Mouse (Mus musculus) neutrophil, adult 59 days (primary cell): ENCODE measurements around the gene Olfr1234. TPM values are rescaled to one million over a fixed set of nuclear protein-coding genes. Genes with fewer than 3 reads are reported as not detected.

Source experiments
- total RNA-seq, 2 experiments: library from RNA; stranded (reverse); gene quantifications; 1 replicate in 1 of 2; 2 replicates in 1 of 2; pipeline ENCODE4 v1.2.4; 2023

Gene Olfr1234
- total RNA-seq, result not detected

DNA sequence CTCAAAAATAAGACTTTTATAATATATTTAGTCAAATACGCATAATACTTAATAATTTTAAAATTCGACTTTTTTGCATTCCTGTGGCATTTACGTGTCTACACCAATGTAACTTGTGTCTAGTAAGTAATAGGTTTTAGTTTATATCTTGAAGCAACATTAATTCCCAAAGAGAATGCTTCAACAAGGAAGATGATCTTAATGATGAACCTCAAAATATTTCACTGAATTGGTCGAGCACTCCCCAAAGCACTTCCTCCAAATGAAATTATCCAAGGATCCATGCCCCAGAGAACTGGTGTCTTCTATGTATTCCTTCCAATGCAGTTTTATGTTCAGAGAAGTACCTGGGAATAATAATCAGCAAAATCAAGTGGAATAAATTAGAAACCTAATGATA lies at the start of gene Olfr1234:
TSS of gene Olfr1234 (minus strand) at position 101 of the 400 bp plus-strand sequence.

DNA sequence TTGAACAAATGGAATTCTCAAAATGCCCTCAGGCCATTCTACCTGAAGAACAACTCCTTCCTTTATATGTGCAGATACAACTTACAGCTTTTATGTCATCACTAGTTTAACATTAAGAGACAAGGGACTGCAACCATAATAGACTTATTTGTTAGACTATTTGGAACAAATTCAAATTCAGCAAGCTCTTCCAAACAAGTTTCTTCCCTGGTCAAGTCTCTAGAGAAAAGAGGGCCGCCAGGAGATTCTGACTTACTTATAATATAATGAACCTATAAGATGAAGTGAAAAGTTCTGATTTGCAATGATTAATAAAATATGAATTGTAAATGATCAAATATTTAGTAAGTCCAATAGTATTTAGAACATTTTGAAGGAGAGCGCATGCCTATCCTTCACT lies 44.9 kb upstream of the Olfr1234 start, which contains the start of gene Olfr1238:
TSS of gene Olfr1238 (minus strand) at position 101 of the 400 bp plus-strand sequence.

DNA sequence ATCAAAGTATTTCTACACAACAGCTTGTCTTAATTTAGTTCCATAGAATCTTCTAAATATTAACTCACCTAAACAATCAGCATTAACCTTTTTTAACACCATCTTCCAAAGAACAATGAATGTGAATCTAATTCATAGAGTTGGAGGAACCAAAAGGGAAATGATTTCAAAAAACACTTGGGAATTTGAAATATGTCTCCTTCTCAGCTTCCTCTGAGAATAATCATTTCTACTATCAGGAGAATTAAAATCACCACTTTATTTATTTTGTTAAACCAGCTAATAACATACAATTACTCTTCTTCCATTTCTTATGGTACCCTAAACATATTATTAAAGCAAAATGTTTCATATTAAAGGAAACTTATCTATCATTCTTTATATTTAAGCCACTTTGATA lies 22.4 kb downstream of the Olfr1234 start, which contains the start of gene Olfr1233:
TSS of gene Olfr1233 (minus strand) at position 101 of the 400 bp plus-strand sequence.

DNA sequence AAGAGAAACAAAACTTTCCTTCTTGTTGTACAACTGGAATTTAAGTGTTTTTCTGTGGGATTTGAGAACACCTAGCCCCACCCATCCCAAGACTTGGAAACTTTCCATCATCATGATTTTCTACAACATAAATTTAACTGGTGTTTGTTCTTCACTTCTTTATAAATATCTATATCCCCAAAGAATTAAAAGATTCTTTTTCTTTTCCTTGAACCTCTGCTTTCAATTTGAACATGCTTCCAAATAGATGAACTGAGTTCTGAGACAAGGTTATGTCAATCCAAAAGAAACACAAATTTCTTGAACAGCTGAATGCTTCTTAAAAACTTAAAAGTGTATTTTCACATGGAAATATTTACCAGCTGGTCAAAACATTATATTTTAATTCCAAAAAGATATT lies 35.1 kb downstream of the Olfr1234 start, which contains the start of gene Olfr1232:
TSS of gene Olfr1232 (minus strand) at position 101 of the 400 bp plus-strand sequence.

Other genes starting within 250 kb of the Olfr1234 start
- gene Olfr1221, start 247.6 kb downstream of the Olfr1234 start, total RNA-seq, result not detected
- not detected for gene Olfr1222, start 231.8 kb downstream of the Olfr1234 start, total RNA-seq
- not detected for gene Olfr1223, start 213.3 kb downstream of the Olfr1234 start, total RNA-seq
- gene Olfr1224-ps1, start 200.8 kb downstream of the Olfr1234 start, total RNA-seq, result not detected
- not detected for gene Olfr1225, start 190.2 kb downstream of the Olfr1234 start, total RNA-seq
- not detected for gene Olfr1226, start 164.8 kb downstream of the Olfr1234 start, total RNA-seq
- not detected for gene Olfr1228, start 110.8 kb downstream of the Olfr1234 start, total RNA-seq
- gene Olfr1229, start 76.9 kb downstream of the Olfr1234 start, total RNA-seq, result not detected
- gene Olfr1230, start 67.6 kb downstream of the Olfr1234 start, total RNA-seq, result not detected
- gene Olfr1231, start 57.8 kb downstream of the Olfr1234 start, total RNA-seq, result not detected
- not detected for gene Olfr1232, start 35.2 kb downstream of the Olfr1234 start, total RNA-seq
- not detected for gene Olfr1233, start 22.5 kb downstream of the Olfr1234 start, total RNA-seq
- gene Olfr1238, start 44.8 kb upstream of the Olfr1234 start, total RNA-seq, result not detected
- gene Olfr1239, start 55.5 kb upstream of the Olfr1234 start, total RNA-seq, result not detected
- not detected for gene Olfr1240, start 78.1 kb upstream of the Olfr1234 start, total RNA-seq
- gene Olfr1241, start 122.3 kb upstream of the Olfr1234 start, total RNA-seq, result not detected
- not detected for gene Olfr1242, start 133.5 kb upstream of the Olfr1234 start, total RNA-seq
- not detected for gene Olfr1243, start 166.6 kb upstream of the Olfr1234 start, total RNA-seq
- gene Olfr1245, start 213.6 kb upstream of the Olfr1234 start, total RNA-seq, result not detected
- not detected for gene Olfr1246, start 228.3 kb upstream of the Olfr1234 start, total RNA-seq
- gene Olfr1247, start 249.3 kb upstream of the Olfr1234 start, total RNA-seq, result under 1 TPM; 0.18 to 0.20 TPM